Comparison of ENCODE assay signal across 13 mouse cellular contexts in genomic region chr17:28992105-28992504, GRCm38 (mm10). TPM values are rescaled to one million over a fixed set of nuclear protein-coding genes. Genes with fewer than 3 reads are reported as not detected.
DNase-seq lines count a peak whose midpoint lies in the region; ATAC-seq lines count a peak whose summit lies in the region.
"Had no signal": no experiment of that assay in that cellular context is flagged by ENCODE, and none has a peak within 500 bp of the region (broad histone marks: within the 10 kb centered on the region; RNA-seq: fewer than 3 reads in every experiment).

No protein-coding gene starts in this region.

- ATAC-seq in hindbrain, embryonic 14.5 days (ENCODE audit: low FRiP score), result no peak
- no peak for ATAC-seq in hindbrain, embryonic 11.5 days (ENCODE audit: low FRiP score)

- no peak overlapping the region for H3K9ac ChIP-seq in hindbrain, embryonic 14.5 days
- H3K9ac ChIP-seq in hindbrain, embryonic 11.5 days (ENCODE audit: low read depth, low read length), result no peak overlapping the region
- H3K9ac ChIP-seq: hindbrain, embryonic 12.5 days had no signal

- peaks cover 79% of the 10 kb centered on the region for H3K36me3 ChIP-seq in hindbrain, embryonic 14.5 days (replicated peaks; ENCODE audit: control insufficient read depth, insufficient read depth)
- peaks cover 10% of the 10 kb centered on the region; the same call in 1 of the 2 replicates for H3K36me3 ChIP-seq in hindbrain, embryonic 11.5 days (ENCODE audit: control insufficient read depth, insufficient read depth, low read length)

- no peaks in the 10 kb centered on the region for H3K9me3 ChIP-seq in hindbrain, embryonic 14.5 days (ENCODE audit: control insufficient read depth, low read length)
- no peaks in the 10 kb centered on the region for H3K9me3 ChIP-seq in hindbrain, embryonic 11.5 days (ENCODE audit: control insufficient read depth, low read length)
- H3K9me3 ChIP-seq: hindbrain, embryonic 12.5 days had no signal

- H3K4me3 ChIP-seq in hindbrain, embryonic 14.5 days (replicated peaks; ENCODE audit: low read length), result no peak overlapping the region
- no peak overlapping the region for H3K4me3 ChIP-seq in hindbrain, embryonic 11.5 days (ENCODE audit: low read depth, low read length)
- H3K4me3 ChIP-seq: erythroblast, embryonic 14.5 days; hindbrain, embryonic 12.5 days had no signal

- H3K4me1 ChIP-seq in hindbrain, embryonic 14.5 days (replicated peaks; ENCODE audit: control insufficient read depth, insufficient read depth, low read length), result no peaks in the 10 kb centered on the region
- no peaks in the 10 kb centered on the region for H3K4me1 ChIP-seq in hindbrain, embryonic 11.5 days (replicated peaks; ENCODE audit: control insufficient read depth, insufficient read depth, low read length)
- H3K4me1 ChIP-seq: hindbrain, embryonic 12.5 days had no signal

- H3K4me2 ChIP-seq in hindbrain, embryonic 14.5 days (replicated peaks), result no peak overlapping the region
- no peak overlapping the region for H3K4me2 ChIP-seq in hindbrain, embryonic 11.5 days (replicated peaks; ENCODE audit: low read depth, low read length)
- H3K4me2 ChIP-seq: hindbrain, embryonic 12.5 days had no signal

- no peak overlapping the region for H3K27ac ChIP-seq in hindbrain, embryonic 14.5 days
- H3K27ac ChIP-seq in hindbrain, embryonic 11.5 days (ENCODE audit: low read depth, low read length), result no peak overlapping the region
- H3K27ac ChIP-seq: hindbrain, embryonic 12.5 days; stomach, postnatal 0 days had no signal

- WGBS in hindbrain, embryonic 14.5 days, result 55% methylated on average over 7 of the region's 7 CpGs
- 84% methylated on average over 7 of the region's 7 CpGs for WGBS in hindbrain, embryonic 11.5 days

- no peaks in the 10 kb centered on the region for H3K27me3 ChIP-seq in hindbrain, embryonic 14.5 days (ENCODE audit: control insufficient read depth, insufficient read depth, low read length)
- no peaks in the 10 kb centered on the region for H3K27me3 ChIP-seq in hindbrain, embryonic 11.5 days (ENCODE audit: control insufficient read depth, insufficient read depth, low read length)
- H3K27me3 ChIP-seq: hindbrain, embryonic 12.5 days had no signal

- DNase-seq in cerebellum, adult 18-20 months, result peak; percentile 12 to 24
- DNase-seq in cerebellum, adult 11-12 months, result no peak
- DNase-seq in hindbrain, embryonic 14.5 days (ENCODE audit: low spot score), result peak; percentile 45
- no peak for DNase-seq in hindbrain, embryonic 11.5 days (ENCODE audit: low spot score)
- peak; percentile 69 for DNase-seq in Muller cell, postnatal 12 days (ENCODE audit: inconsistent ontology term)
- DNase-seq in kidney, postnatal 10 days, result peak; percentile 73
- no peak for DNase-seq in thymus, postnatal 25 days
- DNase-seq in thymus, postnatal 14 days, result no peak
- DNase-seq: B cell, adult 2 months; midbrain, embryonic 14.5 days had no signal

RNA-seq across cellular contexts. Expression of gene Stk38, which starts 15.7 kb away (rescaled TPM):
- 75.6 and 85.0 TPM in 2 replicates for polyA plus RNA-seq in hindbrain, embryonic 14.5 days (2014; fragmentation: Nextera tagmentation; extraction: Ambion mirVana)
- 141 and 151 TPM in 2 replicates for polyA plus RNA-seq in hindbrain, embryonic 11.5 days (2014; fragmentation: Nextera tagmentation; extraction: Ambion mirVana)

RNA-seq across cellular contexts. Expression of gene Srsf3, which starts 40.3 kb away (rescaled TPM):
- polyA plus RNA-seq in hindbrain, embryonic 14.5 days (2014; fragmentation: Nextera tagmentation; extraction: Ambion mirVana), result 446 and 460 TPM in 2 replicates
- polyA plus RNA-seq in hindbrain, embryonic 11.5 days (2014; fragmentation: Nextera tagmentation; extraction: Ambion mirVana), result 847 and 854 TPM in 2 replicates

RNA-seq across cellular contexts. Expression of gene Kctd20, which starts 40.4 kb away (rescaled TPM):
- polyA plus RNA-seq in hindbrain, embryonic 14.5 days (2014; fragmentation: Nextera tagmentation; extraction: Ambion mirVana), result 78.9 and 82.8 TPM in 2 replicates
- polyA plus RNA-seq in hindbrain, embryonic 11.5 days (2014; fragmentation: Nextera tagmentation; extraction: Ambion mirVana), result 81.7 and 94.8 TPM in 2 replicates

RNA-seq across cellular contexts. Expression of gene Pxt1, which starts 48.5 kb away (rescaled TPM):
- not detected in 2 replicates for polyA plus RNA-seq in hindbrain, embryonic 14.5 days (2014; fragmentation: Nextera tagmentation; extraction: Ambion mirVana)
- polyA plus RNA-seq in hindbrain, embryonic 11.5 days (2014; fragmentation: Nextera tagmentation; extraction: Ambion mirVana), result 0.34 TPM in 1 of 2 replicates, not detected in the other
- polyA plus RNA-seq: hindbrain, embryonic 12.5 days; midbrain, embryonic 14.5 days had no signal

Comparison
In these comparisons a context has a peak if more than half of its experiments do, and no peak if none do; other contexts are left out.
1. DNase-seq: peak in cerebellum, adult 18-20 months (2 of 2), hindbrain, embryonic 14.5 days (single experiment), Muller cell, postnatal 12 days (single experiment) and kidney, postnatal 10 days (single experiment); none in cerebellum, adult 11-12 months (single experiment), hindbrain, embryonic 11.5 days (single experiment), thymus, postnatal 25 days (single experiment) and thymus, postnatal 14 days (single experiment).